Mouse (Mus musculus) gastrocnemius, adult 18-20 months (tissue): ENCODE measurements around the gene Cnpy4. TPM values are rescaled to one million over a fixed set of nuclear protein-coding genes. Genes with fewer than 3 reads are reported as not detected.
"Not testable (repeated sequence)": the region's sequence is repeated elsewhere in the genome, so short reads cannot be mapped to it uniquely, and the experiment has no call there.

Experiments
- DNase-seq: peaks from one replicate; pipeline ENCODE4 v3.0.0; 2021; ENCODE audit warnings: low spot score
- microRNA-seq: library from miRNA; unstranded; fragments of <30 nt; microRNA quantifications from one replicate; pipeline ENCODE4 v1.2.0, GENCODE M21; 2021
- total RNA-seq, 2 experiments: library from RNA; stranded (reverse); gene quantifications; 2 replicates each; pipeline ENCODE4 v1.2.3; 2021

Cnpy4 gene
- total RNA-seq, 2 experiments from 2014 or later: 2.7 to 3.5 TPM

DNA sequence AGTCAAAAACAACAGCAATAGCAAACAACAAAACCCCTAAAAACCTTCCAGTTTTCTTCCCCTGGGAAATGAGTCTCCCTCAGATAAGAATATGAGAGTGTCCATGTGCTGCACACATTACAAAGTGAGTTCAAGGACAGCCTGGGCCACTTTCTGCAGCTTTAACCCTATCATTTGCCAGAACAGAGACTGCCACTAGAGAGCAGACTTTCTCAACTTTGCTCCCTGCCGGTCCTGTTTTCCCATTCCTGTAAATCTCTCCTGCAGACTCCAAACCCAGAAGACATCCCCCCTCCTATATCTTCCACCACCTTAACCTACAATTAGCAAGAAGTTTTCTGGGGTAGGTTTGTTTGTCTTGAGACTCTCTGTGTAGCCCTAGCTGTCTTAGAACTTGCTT is 12.3 kb downstream of the Cnpy4 start:
- DNase-seq: no peak

GRCm38 (mm10) chr5:138202086-138202485 is 14.8 kb downstream of the Cnpy4 start:
- DNase-seq: no peak

- no peak for DNase-seq
Measured at GRCm38 (mm10) chr5:138207253-138207652, 20.0 kb downstream of the Cnpy4 start.

- DNase-seq: no peak
Measured at GRCm38 (mm10) chr5:138207873-138208272, 20.6 kb downstream of the Cnpy4 start.

GRCm38 (mm10) chr5:138216632-138217031 is 29.3 kb downstream of the Cnpy4 start:
- not testable (repeated sequence) for DNase-seq

DNA sequence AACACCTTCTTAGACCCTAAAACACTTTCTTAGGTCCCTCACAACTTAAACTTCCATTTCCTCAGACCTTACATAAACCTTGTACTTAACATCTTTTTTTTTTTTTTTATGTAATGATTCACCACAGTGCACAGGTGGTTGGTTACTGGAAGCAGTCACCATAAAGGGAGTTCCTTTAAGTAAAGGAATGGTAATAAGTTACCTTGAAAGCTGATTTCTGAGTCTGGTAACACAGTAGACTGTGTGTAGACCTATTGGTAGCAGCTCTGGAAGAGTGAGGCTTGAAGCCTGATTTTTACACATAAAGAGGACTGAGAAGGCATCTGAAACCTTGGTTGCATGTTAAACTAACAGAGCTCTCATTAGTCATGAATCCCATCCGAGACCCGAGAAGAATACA is 32.6 kb downstream of the Cnpy4 start:
- no peak for DNase-seq

DNA sequence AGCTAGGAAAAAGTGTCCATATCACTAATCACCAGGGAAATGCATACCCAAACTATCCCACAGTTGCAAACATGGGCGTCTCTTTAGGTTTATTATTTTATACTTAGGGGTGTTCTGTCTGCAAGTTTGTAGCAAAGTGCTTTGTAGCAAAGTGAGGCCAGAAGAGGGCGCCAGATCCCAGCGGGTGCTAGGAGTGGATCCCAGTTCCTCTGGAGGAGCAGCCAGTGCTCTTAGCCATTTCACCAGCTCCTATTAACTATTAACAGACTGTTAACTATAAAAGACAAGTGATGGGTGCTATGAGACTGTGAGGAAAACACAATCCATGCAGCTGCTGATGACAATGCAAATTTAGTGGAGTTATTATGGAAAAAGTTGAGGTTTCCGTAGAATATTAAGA is 34.8 kb downstream of the Cnpy4 start:
- peak; percentile 80 for DNase-seq

- no peak for DNase-seq
Measured at GRCm38 (mm10) chr5:138223287-138223686, 36.0 kb downstream of the Cnpy4 start.

DNA sequence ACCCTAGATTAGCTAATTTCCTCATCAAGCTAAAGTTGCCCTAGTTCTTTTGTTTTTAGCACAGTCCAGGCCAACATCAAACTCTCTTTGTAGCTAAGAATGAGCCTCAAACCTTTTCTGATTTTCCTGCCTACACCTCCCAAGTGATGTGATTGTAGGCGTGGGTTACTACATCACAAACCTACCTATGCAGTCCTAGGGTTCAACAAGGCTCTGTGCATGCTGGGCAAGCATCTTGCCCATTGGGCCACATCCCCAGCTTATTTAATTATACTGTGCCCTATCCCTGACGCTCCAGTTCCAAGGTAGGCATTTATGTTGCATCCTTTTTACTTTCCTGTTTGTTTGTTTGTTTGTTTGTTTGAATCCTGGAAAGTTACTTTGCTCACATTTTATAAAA is 38.4 kb downstream of the Cnpy4 start, which contains the start of gene Nxpe5:
Nxpe5 (plus strand) TSS at position 199 of the 400 bp plus-strand sequence.
- no peak for DNase-seq

- no peak for DNase-seq
Measured at GRCm38 (mm10) chr5:138226491-138226890, 39.2 kb downstream of the Cnpy4 start.

DNA sequence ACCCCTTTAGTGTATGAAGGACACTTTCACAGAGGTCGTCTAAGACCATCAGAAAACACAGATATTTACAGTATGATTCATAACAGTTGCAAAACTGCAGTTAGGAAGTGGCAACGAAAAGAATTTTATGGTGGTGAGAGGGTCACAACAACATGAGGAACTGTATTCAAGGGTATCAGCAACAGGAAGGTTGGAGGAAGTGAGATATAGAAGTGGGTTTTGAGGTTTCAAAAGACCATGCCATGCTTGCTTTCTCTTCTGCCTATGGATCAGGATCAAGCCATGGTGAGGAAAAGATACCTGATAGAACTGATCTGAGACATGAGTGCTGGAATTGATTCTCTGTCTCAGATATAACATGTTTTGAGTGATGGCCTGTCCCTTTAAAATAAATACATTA is 40.1 kb downstream of the Cnpy4 start:
- DNase-seq: no peak

DNA sequence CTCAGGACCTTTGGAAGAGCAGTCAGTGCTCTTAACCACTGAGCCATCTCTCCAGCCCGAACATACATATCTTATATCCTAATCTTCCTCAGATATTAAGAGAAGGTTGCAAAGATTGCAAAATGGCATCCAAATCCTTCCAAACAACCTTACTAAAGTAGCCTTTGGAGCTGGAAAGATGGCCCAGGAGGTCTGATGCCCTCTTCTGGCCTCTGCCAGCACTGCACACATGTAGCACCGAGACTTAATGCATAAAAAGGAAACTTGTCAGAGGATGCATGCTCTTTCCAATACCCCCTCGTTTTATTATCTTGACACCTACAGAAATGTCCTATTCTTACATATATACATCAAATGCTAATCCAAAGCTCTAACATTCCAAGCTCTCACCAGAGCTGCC is 40.7 kb downstream of the Cnpy4 start:
- no peak for DNase-seq

DNA sequence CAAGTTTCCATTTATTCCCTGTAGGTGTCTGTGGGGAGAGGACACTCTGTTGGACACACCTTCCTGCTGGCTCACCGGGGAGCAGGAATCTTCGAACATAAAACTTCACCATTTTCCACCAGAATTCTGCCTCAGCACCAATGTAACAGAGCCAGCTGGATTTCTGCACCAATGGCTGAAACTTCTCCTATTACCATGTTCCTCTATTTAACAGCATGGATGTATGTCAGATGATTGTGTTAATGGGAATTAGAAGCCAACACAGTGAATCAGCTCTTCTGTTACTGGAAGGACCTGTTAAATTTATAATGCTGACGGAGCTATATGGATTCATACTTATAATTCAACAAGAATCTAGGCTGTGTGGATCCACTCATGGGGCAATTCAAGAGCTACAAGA is 42.2 kb downstream of the Cnpy4 start:
- DNase-seq: no peak

GRCm38 (mm10) chr5:138233778-138234177 is 46.5 kb downstream of the Cnpy4 start:
- no peak for DNase-seq

DNA sequence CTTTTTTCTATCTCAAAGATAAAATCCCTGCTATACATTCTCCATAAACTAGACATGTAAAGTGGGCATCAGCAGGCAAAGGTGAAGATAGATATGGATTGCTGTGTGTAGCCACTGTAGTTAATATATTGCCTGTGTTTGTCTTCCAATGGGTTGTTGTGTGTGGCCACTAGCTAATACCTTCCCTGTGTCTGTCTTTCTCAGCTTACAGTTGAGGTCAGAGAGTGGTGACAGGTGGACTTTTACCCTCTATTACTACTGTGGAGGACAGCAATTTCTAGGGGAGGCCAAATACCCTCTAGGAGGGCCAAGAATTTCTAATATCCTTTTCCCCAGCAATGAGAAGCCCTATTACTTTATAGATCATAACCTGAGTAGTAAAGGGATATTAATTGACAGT is 46.9 kb downstream of the Cnpy4 start:
- DNase-seq: no peak

DNA sequence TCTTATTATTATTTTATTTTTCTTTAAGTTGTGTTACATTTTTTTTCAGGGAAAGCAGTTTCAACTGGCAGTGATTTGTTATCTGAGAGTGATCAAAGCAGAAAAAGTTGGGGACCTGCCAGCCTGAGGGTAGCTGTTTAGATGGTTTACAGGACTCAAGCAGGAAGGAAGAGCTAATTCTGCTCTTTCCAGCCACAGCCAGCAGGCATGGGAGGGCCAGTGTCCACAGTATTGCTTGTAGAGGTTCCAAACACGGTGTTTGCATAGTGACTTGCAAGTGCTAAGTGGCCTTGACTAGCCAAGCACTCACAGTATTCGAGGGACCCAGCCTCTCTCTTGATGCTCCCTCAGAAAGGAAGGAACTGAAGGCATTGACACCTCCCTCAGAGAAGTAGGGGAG is 54.2 kb downstream of the Cnpy4 start:
- no peak for DNase-seq

Small RNA genes within 50 kb of the gene (microRNA-seq; reads per million reads assigned to microRNA genes)
- 538 reads per million, percentile 76 among the genes with 10 or more reads in this experiment for gene Mir106b
- 400 reads per million, percentile 72 among the genes with 10 or more reads in this experiment for gene Mir25
- gene Mir93: 2,172 reads per million, percentile 88 among the genes with 10 or more reads in this experiment

Other genes with a start within 250 kb of the Cnpy4 start
- gene Gjc3, start 224.4 kb upstream of the Cnpy4 start, total RNA-seq: under 1 TPM; 0.38 to 0.59 TPM
- gene Azgp1, start 206.0 kb upstream of the Cnpy4 start, total RNA-seq: under 1 TPM in 1 of 2 experiments, not detected in 1; 0.52 TPM
- not detected for gene Smok3a, start 166.2 kb upstream of the Cnpy4 start, total RNA-seq
- not detected for gene Smok3b, start 166.1 kb upstream of the Cnpy4 start, total RNA-seq
- gene Smok3c, start 134.3 kb upstream of the Cnpy4 start, total RNA-seq: not detected
- 10 to 100 TPM; 11.2 to 11.8 TPM for gene Zkscan1, start 102.4 kb upstream of the Cnpy4 start, total RNA-seq
- 10 to 100 TPM; 15.0 to 15.4 TPM for gene Zscan21, start 70.6 kb upstream of the Cnpy4 start, total RNA-seq
- gene Zfp113, start 31.7 kb upstream of the Cnpy4 start, total RNA-seq: 1 to 10 TPM; 4.9 to 5.8 TPM
- gene Cops6, start 26.4 kb upstream of the Cnpy4 start, total RNA-seq: 100 to 1,000 TPM; 105 to 110 TPM
- gene Ap4m1, start 15.5 kb upstream of the Cnpy4 start, total RNA-seq: 1 to 10 TPM; 6.6 to 7.0 TPM
- 1 to 10 TPM; 6.5 to 7.8 TPM for gene Mcm7, start 15.1 kb upstream of the Cnpy4 start, total RNA-seq
- gene Taf6, start within 50 bp of the Cnpy4 start, total RNA-seq: 10 to 100 TPM; 34.5 to 34.9 TPM
- 1 to 10 TPM; 1.4 TPM for gene Mblac1, start 6.8 kb downstream of the Cnpy4 start, total RNA-seq
- under 1 TPM; 0.09 to 0.31 TPM for gene Nxpe5, start 38.4 kb downstream of the Cnpy4 start, total RNA-seq
- gene Lamtor4, start 68.0 kb downstream of the Cnpy4 start, total RNA-seq: 10 to 100 TPM; 47.2 to 51.1 TPM
- 1 to 10 TPM; 2.7 to 3.2 TPM for gene BC037034, start 76.5 kb downstream of the Cnpy4 start, total RNA-seq
- gene Gal3st4, start 85.4 kb downstream of the Cnpy4 start, total RNA-seq: under 1 TPM in 1 of 2 experiments, not detected in 1; 0.14 TPM
- gene Gm43720, start 92.5 kb downstream of the Cnpy4 start, total RNA-seq: not detected
- gene Gpc2, start 92.5 kb downstream of the Cnpy4 start, total RNA-seq: not detected
- not detected for gene Stag3, start 92.8 kb downstream of the Cnpy4 start, total RNA-seq
- not detected for gene Pvrig, start 154.5 kb downstream of the Cnpy4 start, total RNA-seq